Mouse (Mus musculus): ENCODE data around the gene Hinfp.
"Not testable (repeated sequence)": the region's sequence is repeated elsewhere in the genome, so short reads cannot be mapped to it uniquely, and the experiment has no call there.

The Hinfp gene

DNA sequence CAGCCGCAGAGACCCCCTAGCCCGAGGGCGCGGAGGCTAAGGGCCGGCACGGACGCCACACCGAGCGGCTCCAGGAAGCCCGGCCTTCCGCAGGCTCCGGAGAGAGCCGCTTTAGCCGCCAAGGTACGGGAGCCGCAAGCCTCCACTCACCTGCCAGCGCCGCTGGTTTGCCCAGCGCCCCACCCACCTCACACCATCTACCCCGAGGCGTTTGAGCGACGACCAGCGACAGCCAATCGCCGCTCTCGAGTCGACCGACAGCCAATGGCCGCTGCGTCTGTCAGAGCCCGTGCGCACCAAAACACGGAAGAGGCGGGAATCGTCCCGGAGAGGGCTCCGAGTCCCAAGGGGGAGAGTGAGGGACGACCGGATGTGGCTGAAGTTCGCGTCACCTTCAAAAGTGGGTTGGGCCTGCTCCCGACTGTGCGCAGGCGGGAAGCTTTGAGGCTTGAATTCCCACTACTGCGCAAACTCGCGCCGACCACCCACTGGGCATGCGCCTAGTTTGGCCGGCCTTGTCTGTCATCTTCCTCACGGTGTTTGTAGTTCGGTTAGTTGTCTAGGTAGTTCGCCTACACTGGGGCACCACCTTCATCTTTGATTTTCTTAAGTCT is at the start of gene Hinfp:
Gene Hinfp (minus strand): TSS at position 206 of the 614 bp plus-strand sequence.
- DNase-seq: peak; percentile 98 to 99

DNA sequence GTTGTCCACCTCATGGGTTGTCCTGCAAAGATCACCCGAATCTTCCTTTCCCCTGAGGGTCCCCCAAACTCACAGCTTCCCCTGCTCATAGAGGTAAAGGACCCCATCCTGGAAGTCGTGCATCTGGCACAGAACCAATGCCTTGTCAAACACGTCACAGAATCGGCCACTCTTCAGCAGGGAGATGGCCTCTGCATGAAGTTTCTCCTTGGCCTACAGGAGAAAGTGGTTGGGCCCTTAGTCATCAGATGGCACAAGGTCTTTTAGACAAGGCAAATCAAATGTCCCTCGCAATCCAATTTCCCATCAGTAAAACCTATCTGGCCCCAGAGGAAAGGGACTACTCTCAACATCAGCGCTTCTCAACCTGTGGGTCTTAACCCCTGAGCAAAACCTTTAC is 47.7 kb upstream of the Hinfp start:
- DNase-seq: no peak

DNA sequence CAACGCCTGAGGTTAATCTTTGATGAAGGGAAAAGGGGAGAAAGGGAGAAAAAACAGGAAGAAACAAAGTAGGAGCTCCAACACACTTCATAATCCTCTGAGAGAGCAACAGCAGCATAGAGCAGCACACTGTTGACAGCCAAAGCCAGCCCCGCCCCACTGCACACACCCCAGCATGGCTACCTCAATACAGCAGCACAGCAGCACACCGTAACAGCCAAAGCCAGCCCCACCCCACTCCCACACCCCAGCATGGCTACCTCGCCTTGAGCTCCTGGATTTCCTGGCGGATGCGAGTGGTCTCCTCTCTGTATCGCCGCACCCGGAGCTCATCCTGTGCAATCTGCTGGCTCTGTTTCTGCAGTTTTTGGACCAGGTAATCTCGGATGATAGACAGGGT is 46.9 kb upstream of the Hinfp start:
- DNase-seq: no peak

DNA sequence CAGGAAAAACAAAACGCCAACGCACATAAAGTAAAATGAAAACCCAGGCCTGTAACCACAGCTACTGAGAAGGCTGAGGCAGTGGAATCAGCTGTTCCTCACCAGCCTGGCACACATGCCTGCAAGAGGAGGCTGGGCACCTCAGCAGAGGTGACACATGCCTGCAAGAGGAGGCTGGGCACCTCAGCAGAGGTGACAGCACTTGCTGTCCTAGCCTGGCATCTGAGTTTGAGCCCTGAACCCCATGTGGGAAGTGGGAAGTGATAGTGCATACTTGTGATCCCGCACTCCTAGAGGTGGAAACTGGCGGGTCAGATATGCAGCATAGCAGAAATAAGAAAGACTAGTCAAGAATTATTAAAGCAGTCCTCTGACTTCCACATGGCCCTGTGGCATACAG is 45.9 kb upstream of the Hinfp start:
- DNase-seq: no peak

DNA sequence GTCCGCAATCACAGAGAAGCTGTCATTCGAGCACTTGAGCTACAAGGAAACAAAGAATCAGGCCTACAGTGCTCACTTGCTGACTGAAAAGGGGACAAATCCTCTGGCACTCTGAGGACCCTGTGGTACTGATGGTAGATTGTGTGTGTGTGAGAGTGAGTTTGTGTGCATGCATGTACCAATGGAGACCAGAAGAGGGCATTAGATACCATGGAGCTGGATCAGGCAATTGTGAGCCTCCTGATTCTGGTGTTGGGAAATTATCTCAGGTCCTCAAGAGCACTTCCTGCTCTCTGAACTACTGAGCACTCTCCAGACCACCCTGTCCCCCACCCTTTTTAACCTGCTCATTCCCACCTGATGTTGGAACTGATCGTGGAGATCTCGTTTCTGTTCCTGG is 43.1 kb upstream of the Hinfp start:
- no peak for DNase-seq

DNA sequence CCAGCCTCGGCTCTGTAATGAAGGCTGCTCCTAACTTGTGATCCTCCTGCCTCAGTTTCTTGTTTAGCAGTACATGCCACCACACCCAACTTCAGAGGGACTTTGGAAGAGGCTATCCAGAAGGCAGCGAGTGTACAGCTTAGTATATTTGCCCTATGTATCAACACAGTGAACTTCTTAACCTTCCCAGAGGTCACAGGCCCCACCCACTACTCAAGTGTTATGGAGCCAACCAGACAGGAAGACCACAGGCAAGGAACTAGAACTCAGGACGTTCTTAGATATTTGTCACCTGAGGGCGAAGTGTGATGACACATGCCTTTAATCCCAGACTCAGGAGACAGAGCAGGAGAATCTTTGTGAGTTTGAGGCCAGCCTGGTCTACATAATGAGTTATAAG is 42.1 kb upstream of the Hinfp start:
- DNase-seq: no peak

DNA sequence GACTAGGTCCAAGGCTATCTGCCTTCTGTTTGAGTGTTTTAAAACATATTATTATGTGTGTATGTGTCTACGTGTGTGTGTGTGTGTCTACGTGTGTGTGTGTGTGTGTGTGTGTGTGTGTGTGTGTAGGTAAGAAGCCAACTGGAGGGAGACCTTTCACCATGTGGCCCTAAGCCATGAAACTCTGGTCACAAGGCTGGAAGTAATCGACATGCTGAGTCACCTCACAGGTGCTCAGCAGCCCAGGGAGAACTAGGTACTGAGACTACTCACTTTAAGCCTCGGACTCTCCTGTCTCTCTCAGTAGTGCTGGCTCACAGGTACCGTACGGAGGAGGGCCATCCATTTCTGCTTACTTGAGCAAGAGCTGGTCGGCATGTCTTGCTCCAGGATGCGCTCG is 41.7 kb upstream of the Hinfp start:
- DNase-seq: no peak

DNA sequence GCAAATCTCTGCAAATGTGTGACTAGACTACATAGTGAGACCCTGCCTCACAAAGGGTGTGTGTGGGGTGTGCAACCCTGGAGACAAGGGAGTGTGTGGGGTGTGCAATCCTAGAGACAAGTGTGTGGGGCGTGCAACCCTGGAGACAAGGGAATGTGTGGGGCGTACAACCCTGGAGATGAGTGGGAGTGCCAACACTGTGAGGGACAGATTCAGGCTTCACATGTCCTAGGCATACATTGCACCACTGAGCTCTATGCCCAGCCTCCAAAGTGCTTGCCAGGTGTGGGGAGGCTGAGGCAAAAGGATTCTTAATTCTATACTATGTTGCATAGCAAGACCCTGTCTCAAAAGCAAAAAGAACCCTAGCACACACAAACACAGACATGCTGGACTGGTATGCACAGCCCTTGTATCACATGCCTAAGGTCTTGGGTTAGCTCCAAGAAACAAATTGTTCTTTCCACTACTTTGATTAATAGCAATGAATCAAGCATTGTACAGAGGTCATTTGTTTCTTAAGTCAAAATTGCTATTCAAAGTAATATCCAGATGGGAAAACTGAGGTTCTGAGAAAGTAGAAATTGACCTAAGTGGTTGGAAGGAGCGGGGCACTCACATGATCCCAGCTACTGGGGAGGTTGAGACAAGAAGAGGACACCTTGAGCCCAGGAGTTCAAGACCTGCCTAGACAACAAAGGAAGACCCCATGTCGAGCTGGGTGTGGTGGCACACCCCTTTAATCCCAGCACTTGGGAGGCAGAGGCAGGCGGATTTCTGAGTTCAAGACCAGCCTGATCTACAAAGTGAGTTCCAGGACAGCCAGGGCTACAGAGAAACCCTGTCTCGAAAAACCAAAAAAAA is 40.3 kb upstream of the Hinfp start:
- no peak for DNase-seq

DNA sequence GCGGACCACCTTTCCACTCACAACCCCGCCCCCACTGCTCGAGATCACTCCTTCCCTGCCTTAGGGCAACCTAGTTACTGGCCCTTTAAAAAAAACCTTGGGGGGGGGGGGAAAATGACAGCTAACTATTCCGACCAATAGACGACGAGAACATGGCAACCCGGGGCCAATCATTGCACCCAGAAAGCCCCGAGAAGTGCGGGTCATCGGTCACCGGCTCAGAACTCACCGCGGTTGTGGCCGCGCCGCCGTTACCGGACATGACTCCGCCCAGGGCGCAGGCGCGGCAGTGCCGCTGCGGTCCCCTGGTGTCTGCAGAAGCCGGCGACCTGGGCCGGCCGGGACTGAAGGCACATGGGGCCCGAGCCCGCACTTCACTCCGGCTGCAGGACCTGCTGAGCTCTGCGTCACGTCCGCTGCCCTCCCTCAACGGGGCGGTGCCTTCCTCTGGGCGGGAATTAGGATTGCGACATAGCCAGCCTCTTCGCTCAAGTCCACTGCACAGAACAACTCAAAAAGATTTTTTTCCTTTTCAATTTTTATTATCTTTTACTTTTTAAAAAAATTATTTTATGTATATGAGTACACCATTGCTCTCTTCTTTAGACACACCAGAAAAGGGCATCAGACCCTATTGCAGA is 38.4 kb upstream of the Hinfp start, which contains the start of gene Hmbs:
Gene Hmbs (minus strand): TSS at position 448 of the 641 bp plus-strand sequence.
- peak; percentile 91 to 94 for DNase-seq

DNA sequence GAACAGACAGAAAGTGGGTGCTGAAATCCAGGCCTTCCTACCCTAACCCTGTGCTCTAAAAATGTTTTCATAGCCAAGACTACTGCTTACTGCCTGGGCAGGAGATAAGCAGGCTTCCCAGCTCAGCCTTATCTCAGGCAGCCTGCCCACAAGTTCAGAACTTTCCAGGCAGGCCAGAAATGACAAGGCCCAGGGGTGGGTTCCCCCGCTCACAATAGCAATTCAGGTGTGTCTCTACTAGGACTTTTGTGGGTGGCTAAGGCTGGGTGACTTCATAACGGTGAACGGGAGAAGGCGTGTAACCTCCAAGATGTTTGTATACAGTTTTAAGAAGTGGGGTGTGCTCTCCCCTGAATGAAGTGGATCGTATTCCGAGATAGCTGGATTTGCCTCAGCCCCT is 37.8 kb upstream of the Hinfp start:
- no peak for DNase-seq

DNA sequence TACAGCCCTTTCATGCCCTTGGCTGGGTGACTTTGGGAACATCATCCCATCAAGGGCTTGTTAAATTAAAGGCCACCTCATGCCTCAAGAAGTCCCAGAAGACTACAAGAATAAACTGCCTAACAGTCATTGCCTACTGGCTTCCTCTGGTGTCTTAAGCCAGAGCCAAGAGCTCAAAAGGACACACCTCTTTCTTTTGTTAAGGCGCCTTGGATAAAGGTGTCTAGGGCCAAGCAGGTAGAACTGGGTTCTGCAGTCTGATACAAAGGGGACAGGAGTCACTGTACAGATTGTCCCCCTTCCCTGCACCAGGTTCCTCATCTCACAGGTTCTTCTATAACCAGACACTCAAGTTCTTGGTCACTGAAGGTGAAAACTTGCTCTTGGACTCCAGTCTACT is 37.1 kb upstream of the Hinfp start:
- DNase-seq: no peak

DNA sequence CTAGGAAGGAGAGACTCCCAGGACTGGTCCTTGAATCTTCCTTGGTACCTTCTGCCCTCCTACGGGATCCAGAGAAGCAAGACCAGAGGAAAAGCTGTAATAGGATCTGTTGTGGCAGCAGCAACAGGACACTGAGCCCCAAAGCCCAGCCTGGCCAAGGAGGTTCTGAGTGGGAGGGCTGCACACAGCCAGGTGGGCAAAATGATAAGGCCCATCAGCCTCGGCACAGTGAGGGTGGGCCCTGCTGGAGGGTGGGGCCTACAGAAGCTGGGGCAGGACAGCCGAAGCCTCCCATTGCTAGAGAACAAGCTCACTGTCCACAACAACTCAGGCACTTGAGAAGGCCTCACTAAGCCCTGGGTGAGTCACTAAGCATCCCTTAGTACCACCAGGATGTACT is 36.7 kb upstream of the Hinfp start:
- DNase-seq: no peak

DNA sequence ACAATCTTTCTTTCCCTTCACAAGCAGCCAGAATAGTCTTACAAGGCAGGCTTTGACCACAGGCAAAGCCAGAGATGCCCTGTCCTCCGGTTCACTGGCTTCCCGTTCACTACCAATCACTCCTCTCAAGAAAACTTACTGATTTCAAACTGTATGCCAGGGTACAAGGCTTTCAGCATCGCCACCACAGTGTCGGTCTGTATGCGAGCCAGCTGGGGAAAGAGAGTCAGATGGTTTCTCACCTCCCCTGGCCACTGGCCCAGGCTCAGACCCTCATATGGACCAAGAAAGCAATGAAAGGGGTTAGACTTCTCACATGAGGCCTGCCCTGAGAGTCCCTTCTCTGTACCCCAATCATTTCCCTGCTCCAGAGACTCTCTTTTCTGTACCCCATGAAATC is 36.0 kb upstream of the Hinfp start:
- no peak for DNase-seq

DNA sequence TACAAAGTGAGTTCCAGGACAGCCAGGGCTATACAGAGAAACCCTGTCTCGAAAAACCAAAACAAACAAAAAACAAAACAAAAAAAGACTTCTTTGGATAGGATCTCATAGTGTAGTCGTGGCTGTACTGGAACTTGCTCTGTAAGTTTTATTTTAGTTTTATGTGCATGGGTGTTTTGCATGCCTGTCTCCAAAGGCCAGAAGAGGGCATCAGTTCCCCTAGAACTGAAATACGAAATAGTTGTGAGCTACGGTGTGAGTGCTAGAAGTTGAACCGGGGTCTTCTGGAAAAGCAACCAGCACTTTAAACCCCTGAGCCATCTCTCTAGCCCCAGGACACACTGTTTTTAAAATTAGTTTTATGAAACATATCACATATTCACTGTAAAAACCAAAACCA is 33.1 kb upstream of the Hinfp start:
- DNase-seq: no peak

DNA sequence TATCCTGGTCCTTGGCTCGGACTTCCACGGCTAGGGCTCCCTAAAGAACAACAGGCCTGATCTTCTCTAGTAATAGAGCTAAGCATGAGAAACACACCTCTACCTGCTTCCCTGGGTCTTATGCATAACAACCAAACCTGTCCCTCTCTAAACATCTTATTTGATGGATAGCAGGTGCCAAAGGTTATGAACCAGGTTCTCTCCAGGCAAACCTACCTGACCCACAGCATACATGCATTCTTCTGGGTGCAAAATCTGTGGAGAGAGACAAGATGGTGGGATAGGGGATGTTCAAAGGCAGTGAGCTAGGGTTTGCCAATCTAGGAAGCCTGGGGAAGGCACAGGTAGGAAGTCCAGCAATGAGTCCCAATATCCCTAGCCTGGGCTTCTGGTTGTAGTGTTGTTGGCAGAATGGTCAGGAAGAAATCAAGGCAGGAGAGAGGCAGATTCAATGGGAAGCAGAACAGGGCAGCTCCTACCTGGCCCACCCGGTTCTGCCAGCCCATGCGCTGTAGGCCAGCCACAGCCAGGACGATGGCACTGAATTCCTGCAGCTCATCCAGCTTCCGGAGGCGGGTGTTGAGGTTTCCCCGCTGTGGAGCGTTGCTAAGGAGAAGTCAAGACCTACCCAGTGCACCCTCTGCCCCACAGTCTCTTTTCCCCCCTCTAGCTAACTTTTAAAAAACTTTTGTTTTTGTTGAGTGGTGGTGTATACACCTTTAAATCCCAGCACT is 32.1 kb upstream of the Hinfp start:
- DNase-seq: no peak

DNA sequence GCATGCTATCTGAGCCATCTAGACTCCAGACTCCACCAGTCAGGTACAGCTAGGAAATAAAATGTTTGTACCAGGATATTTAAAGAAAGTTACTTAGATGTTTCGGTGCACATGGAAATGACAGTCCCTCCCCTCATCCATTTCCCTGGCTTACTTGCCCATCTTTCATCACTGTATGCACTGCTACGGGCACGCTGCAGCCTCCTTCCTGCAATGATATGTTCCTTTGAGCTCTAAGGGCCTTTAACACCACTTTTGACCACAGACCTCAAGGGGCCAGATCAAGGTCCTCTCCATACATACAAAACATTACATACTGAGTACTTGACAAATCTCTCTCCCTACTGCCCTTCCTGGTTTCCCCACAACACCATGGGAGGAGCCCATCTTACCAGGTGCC is 31.5 kb upstream of the Hinfp start:
- DNase-seq: no peak

DNA sequence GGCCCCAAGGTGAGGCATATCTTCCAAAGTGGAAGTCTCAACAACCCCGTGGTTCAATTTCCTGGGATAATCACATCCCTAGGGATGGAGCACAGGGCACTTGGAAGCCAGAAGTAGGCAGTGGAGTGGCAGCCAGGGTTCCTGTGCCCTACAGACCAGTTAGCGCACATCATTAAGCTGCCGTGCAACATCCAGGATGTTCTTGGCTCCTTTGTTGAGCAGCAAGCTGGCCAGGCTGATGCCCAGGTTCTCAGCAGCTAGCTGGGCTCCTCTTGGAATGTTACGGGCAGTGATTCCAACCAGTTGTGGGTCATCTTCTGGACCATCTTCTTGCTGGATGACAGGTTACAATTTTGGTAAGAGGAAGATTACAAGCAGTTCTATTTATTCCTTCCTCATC is 31.0 kb upstream of the Hinfp start:
- not testable (repeated sequence) for DNase-seq

DNA sequence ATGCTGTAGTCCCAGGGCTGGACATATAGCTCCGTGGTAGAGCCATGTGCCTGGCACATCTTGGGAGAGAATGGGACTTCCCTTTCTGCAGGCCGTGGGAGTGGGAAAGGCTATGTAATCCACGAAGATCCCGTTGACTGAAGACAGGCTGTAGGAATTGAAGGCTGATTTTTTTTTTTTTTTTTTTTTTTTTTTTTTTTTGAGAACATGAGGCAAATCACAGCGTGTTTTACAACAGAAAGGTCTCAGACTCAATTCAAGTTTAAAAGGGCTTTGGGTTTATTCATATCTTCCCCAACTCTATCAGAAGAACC is 30.6 kb upstream of the Hinfp start:
- DNase-seq: no peak

DNA sequence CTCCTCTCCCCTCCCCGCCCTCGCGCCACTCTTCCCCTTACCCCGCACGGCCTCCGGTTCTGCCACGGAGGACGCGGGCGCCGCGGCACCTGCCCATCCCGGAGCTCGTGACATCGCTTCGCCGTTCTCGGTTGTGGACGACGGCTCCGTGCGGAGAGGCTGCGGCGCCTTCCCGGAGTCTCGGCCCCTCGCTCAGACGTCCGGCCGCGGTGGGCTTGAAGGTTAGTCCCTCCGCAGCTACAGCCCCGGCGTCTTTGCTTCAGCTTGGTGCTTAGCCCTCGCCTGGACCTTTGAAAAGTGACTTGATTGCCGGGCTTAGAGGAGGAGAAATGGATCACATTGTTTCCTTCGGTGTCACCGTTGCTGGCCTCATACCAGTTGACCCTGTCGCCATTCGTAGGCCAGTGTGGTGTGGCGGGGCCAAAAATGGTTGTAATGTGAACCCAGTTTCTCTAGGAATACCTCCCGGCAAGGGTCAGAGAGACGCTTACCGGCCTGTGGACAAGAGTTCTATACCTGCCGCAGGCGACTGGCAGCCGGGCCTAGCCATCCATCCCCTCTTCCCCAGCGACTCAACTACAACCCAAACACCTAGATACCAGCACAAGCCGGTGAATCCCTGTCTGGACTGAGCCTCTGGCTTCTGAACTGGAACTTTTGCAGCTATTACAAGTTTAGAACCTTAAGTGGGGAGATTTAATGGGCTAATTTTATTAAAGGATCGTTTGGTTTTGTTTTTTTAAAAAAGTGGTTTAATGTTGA is 30.0 kb upstream of the Hinfp start:
- DNase-seq: peak in 1 of 2 experiments; percentile 30

DNA sequence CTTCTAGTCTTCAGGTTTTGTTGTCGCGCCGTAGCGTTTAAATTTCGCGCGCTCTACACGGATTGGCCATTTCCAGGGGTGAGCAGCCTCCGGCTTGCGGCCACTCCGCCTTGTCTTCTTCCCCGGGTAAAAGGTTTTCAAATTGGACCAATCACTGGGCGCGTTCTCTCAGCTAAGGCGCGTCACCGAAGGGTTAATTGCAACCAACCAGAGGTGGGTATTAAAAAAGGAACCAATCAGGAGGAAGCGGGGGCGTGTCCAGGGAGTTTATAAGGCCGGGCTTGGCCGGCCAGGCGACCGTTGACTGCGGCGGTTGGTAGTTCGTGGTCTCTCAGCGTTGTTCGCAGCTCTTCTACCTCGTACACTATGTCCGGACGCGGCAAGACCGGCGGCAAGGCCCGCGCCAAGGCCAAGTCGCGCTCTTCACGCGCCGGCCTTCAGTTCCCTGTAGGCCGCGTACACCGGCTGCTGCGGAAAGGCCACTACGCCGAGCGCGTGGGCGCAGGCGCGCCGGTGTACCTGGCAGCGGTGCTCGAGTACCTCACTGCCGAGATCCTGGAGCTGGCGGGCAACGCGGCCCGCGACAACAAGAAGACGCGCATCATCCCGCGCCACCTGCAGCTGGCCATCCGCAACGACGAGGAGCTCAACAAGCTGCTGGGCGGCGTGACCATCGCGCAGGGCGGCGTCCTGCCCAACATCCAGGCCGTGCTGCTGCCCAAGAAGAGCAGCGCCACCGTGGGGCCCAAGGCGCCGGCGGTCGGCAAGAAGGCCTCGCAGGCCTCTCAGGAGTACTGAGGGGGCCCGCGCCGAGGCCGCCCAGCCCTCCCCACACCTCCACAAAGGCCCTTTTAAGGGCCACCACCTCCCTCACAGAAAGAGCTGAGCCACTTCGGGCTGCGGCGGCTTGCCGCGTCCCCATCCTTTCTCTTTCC is 29.2 kb upstream of the Hinfp start, which contains the start of gene H2afx:
Gene H2afx (plus strand): TSS at position 299 of the 935 bp plus-strand sequence.
- peak; percentile 99 to 100 for DNase-seq

DNA sequence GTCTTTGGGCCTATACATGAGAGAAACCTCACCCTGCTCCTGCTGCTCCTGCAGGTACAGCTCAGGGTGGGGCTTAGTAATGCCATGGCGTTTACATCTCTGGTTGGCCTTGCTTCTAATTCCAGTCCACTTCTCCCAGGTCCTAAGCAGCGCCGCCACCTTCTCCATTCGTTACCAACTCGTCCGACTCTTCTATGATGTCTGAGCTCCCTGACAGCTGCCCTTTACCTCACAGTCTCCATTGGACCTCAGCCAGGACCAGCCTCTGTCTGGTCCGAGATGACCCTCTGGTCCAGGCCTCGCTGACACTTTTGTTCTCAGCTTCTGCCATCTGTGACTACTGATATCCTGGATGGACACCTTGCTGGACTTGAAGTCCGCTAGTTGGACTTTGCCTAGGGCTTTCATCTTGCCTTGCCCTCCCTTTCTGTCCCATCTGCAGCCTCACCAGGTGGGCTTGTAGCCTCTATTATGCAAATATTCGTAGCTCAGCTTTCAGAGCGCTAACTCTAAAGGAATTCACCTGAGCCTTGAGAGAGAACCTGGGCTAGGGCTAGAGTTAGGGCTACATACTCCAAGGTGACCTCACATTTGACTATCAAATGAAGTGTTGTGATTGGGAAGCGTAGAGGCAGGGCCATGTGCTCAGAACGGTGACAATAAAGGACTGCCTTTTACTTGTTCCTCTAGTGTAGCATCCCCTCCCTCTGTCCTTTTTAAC is 27.6 kb upstream of the Hinfp start:
- DNase-seq: no peak
